Mouse (Mus musculus) retina, adult 2 months (tissue): ENCODE measurements around the gene Olfr48.

Experiments
- DNase-seq: peaks from one replicate; pipeline ENCODE4 v3.0.0-alpha.2; 2012; ENCODE audit warnings: low read depth, low spot score

Gene Olfr48

DNA sequence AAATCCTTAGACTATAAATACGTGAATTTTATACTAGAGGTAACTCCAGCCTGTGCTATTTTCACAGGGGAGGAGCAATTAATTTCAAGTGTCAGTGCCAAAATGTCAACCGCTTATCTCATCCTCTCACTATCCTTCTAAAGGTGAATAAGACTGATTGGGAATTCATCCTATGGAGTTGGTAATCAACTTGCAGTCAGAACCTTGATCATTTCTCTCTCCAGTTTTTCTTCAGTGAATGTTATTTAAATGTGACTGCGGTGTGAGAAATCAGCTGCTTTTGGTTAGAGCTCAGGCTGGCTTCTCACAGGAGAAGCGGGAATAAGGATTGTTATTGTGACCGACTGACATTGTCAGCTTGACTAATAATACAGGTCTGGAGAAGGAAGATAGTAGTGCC is at the start of gene Olfr48:
Gene Olfr48 (minus strand): TSS at position 101 of the 400 bp plus-strand sequence.
- DNase-seq, result no peak

DNA sequence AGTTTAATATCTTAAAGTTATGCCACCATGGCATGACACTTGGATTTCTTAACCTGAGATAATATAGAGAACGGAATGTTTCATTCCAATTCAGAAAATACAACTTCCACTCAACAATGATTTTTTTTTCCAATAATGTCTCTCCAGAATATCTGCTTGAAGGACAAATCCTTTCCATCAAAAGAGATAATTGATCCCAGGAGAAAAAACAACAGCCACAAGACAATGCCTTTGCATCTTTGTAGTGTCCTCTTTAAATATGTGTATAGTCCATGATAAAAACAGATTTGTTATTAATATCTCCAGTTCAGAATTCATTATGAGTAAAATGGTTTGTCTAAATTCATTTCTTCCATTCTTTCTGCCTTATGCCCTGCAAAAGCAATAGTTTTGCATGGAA is 30.1 kb upstream of the Olfr48 start, which contains the start of gene Olfr1257:
Gene Olfr1257 (plus strand): TSS at position 301 of the 400 bp plus-strand sequence.
- DNase-seq, result no peak

- no peak for DNase-seq
Observed at GRCm38 (mm10) chr2:89849230-89849629, 1.2 kb upstream of the Olfr48 start.

DNA sequence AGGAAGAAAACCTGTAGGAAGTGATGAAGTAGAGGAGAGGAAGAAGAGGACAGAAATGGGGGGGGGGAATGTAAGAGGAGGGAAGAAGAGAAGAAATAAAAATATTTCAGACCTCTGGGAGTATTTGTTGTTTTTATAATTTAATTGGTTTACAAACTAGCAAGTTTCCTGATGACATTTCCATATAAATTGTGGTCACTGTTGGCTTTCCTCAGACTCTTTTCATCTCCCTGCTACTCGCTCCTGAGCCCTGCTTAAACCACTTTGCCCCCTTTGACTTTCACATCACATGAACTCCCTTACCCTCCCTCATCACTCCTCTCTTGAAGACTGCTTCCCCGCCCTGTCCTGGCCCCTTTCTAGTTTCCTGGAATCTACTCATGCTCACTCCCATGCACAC is 6.5 kb downstream of the Olfr48 start, which contains the start of gene Olfr1256:
Gene Olfr1256 (minus strand): TSS at position 101 of the 400 bp plus-strand sequence.
- no peak for DNase-seq

GRCm38 (mm10) chr2:89820216-89820615 is 27.8 kb downstream of the Olfr48 start:
- no peak for DNase-seq

GRCm38 (mm10) chr2:89811751-89812150 is 36.3 kb downstream of the Olfr48 start, which contains the start of gene Olfr1255:
Gene Olfr1255 (plus strand): TSS chr2:89812051.
- no peak for DNase-seq

DNA sequence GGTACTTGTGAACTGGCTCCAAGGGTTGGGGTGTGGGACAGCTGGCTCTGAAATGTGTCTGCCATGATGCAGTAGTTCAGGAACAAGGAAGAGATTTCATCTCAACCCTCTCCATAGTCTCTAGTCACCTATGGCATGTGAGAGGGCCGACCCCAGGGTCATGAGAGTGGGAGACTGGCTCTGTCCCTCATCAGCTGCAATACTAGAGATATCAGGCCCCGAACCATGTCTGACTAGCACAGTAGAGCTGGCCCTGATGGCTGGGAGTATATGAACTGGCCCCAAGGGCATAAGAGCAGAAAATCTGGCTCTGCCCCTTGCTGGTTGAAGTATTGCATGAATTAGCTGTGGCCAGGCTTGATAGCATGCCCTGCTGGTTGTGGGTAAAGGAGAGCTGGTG is 37.3 kb downstream of the Olfr48 start:
- DNase-seq, result no peak

DNA sequence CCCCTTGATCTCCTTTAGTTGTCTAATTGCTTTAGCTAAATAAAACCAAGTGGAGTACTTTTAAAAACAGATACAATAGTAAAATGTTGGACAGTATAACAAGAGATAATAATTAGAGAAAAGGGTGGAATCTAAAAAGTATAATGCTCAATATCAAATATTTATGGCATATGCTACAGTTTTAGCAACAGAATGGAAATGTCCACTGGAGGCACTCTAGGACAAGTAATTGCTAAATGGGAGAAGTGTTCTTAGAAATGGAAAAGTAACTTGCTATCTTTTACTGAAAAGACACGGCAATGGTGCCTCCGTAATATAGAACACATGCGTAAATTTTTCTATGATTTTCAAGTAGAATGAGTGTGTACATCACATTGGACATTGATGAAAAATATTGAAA is 48.4 kb downstream of the Olfr48 start:
- DNase-seq, result no peak

DNA sequence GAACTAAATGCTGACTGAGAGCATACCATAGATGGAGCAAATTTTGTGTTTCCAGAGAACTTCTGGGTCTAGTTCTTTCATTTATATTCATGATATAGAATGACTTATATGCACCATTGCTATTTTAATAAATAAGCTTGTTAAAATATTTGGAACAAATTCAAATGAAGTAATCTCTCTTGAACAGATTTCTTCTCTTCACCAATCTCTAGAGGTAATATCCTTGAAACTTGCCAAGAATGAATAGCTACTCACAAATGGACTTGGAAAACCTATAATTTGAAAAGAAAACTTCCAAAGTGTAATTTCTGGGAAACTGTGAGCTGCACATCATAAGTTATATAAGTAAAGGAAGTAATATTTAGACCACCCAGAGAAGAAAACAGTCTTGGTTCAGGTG is 54.5 kb downstream of the Olfr48 start, which contains the start of gene Olfr1254:
Gene Olfr1254 (minus strand): TSS at position 101 of the 400 bp plus-strand sequence.
- no peak for DNase-seq
